10 mouse cellular contexts compared by ENCODE assay signal in genomic region chr6:32583582-32583981, GRCm38 (mm10). TPM values are rescaled to one million over a fixed set of nuclear protein-coding genes. Genes with fewer than 3 reads are reported as not detected.
DNase-seq lines count a peak whose midpoint lies in the region; ATAC-seq lines count a peak whose summit lies in the region.
"Had no signal": no experiment of that assay in that cellular context is flagged by ENCODE, and none has a peak within 500 bp of the region (broad histone marks: within the 10 kb centered on the region; RNA-seq: fewer than 3 reads in every experiment).

No protein-coding gene starts in this region.

- no peak overlapping the region for H3K4me2 ChIP-seq in forebrain, embryonic 11.5 days (ENCODE audit: low read depth, low read length, severe bottlenecking)
- peak overlapping the region; percentile 83 for H3K4me2 ChIP-seq in midbrain, embryonic 13.5 days (replicated peaks)

- H3K9ac ChIP-seq in forebrain, embryonic 11.5 days (ENCODE audit: low read length) = no peak overlapping the region
- H3K9ac ChIP-seq in midbrain, embryonic 13.5 days (replicated peaks) = peak overlapping the region; percentile 52; the same call in 1 of the 2 replicates
- H3K9ac ChIP-seq: embryonic facial prominence, embryonic 12.5 days had no signal

- ATAC-seq in forebrain, embryonic 11.5 days (replicated peaks; ENCODE audit: low FRiP score) = no peak
- ATAC-seq in megakaryocyte, adult 5-6 weeks (ENCODE audit: poor library complexity, severe bottlenecking) = no peak
- no peak for ATAC-seq in midbrain, embryonic 13.5 days
- no peak for ATAC-seq in cerebellum, adult (ENCODE audit: insufficient number of reproducible peaks, low FRiP score, low TSS enrichment)

- H3K36me3 ChIP-seq in forebrain, embryonic 11.5 days (ENCODE audit: control insufficient read depth, insufficient read depth, low read length) = no peaks in the 10 kb centered on the region
- H3K36me3 ChIP-seq in forebrain, embryonic 10.5 days (replicated peaks) = no peaks in the 10 kb centered on the region
- H3K36me3 ChIP-seq in megakaryocyte, embryonic 14.5 days (replicated peaks; ENCODE audit: low read length) = peaks cover 47% of the 10 kb centered on the region
- no peaks in the 10 kb centered on the region for H3K36me3 ChIP-seq in midbrain, embryonic 13.5 days
- H3K36me3 ChIP-seq: embryonic facial prominence, embryonic 12.5 days had no signal

- no peak overlapping the region for H3K27ac ChIP-seq in forebrain, embryonic 11.5 days (ENCODE audit: low read depth, low read length)
- H3K27ac ChIP-seq in forebrain, embryonic 10.5 days = no peak overlapping the region
- no peak overlapping the region for H3K27ac ChIP-seq in midbrain, embryonic 13.5 days
- H3K27ac ChIP-seq: embryonic facial prominence, embryonic 12.5 days had no signal

- H3K27me3 ChIP-seq in forebrain, embryonic 11.5 days (ENCODE audit: control insufficient read depth, insufficient read depth, low read length) = peaks cover 16% of the 10 kb centered on the region
- peaks cover 65% of the 10 kb centered on the region for H3K27me3 ChIP-seq in forebrain, embryonic 10.5 days (ENCODE audit: poor library complexity, severe bottlenecking)
- peaks cover 47% of the 10 kb centered on the region for H3K27me3 ChIP-seq in megakaryocyte, embryonic 14.5 days (replicated peaks)
- H3K27me3 ChIP-seq in midbrain, embryonic 13.5 days = peaks cover 11% of the 10 kb centered on the region

- 10% methylated on average over 3 of the region's 3 CpGs for WGBS in forebrain, embryonic 11.5 days
- 8% methylated on average over 3 of the region's 3 CpGs for WGBS in forebrain, embryonic 10.5 days
- WGBS in midbrain, embryonic 13.5 days = 7% methylated on average over 3 of the region's 3 CpGs

- H3K9me3 ChIP-seq in forebrain, embryonic 11.5 days (ENCODE audit: control insufficient read depth, low read length) = no peaks in the 10 kb centered on the region
- no peaks in the 10 kb centered on the region for H3K9me3 ChIP-seq in forebrain, embryonic 10.5 days
- H3K9me3 ChIP-seq in megakaryocyte, embryonic 14.5 days = no peaks in the 10 kb centered on the region
- H3K9me3 ChIP-seq in midbrain, embryonic 13.5 days = no peaks in the 10 kb centered on the region
- H3K9me3 ChIP-seq: embryonic facial prominence, embryonic 12.5 days had no signal

- peaks cover 5% of the 10 kb centered on the region for H3K4me1 ChIP-seq in forebrain, embryonic 11.5 days (replicated peaks; ENCODE audit: control insufficient read depth, insufficient read depth, low read length)
- H3K4me1 ChIP-seq in forebrain, embryonic 10.5 days = peaks cover 53% of the 10 kb centered on the region
- H3K4me1 ChIP-seq in megakaryocyte, embryonic 14.5 days = peaks cover 87% of the 10 kb centered on the region
- H3K4me1 ChIP-seq in midbrain, embryonic 13.5 days (replicated peaks) = peaks cover 61% of the 10 kb centered on the region

- H3K4me3 ChIP-seq in forebrain, embryonic 11.5 days (ENCODE audit: low read depth, low read length) = no peak overlapping the region
- H3K4me3 ChIP-seq in forebrain, embryonic 10.5 days = no peak overlapping the region
- H3K4me3 ChIP-seq in megakaryocyte, embryonic 14.5 days (replicated peaks) = peak overlapping the region; percentile 81
- peak overlapping the region; percentile 65 for H3K4me3 ChIP-seq in midbrain, embryonic 13.5 days (replicated peaks)

- DNase-seq in forebrain, embryonic 11.5 days (ENCODE audit: low spot score) = peak; percentile 53
- DNase-seq in forebrain, embryonic 10.5 days (ENCODE audit: extremely low spot score, low spot score) = no peak
- DNase-seq in adrenal gland, adult 8-10 months = no peak
- no peak for DNase-seq in spleen, adult 12 weeks (ENCODE audit: low spot score)
- DNase-seq: thymus, postnatal 14 days had no signal

RNA-seq across cellular contexts. Expression of gene Plxna4, which starts 4.4 kb away (rescaled TPM):
- 3.5 and 4.3 TPM in 2 replicates for polyA plus RNA-seq in forebrain, embryonic 11.5 days (2014; fragmentation: Nextera tagmentation; extraction: Ambion mirVana)
- 1.0 and 1.2 TPM in 2 replicates for polyA plus RNA-seq in forebrain, embryonic 10.5 days (2016; fragmentation: Nextera tagmentation; extraction: Ambion mirVana)
- polyA plus RNA-seq in megakaryocyte, embryonic 14.5 days (2012; ENCODE audit: insufficient read depth, low replicate concordance) = 2.3 and 3.5 TPM in 2 replicates
- not detected in 2 replicates for total RNA-seq in megakaryocyte, adult 5-6 weeks (2015)
- 0.04 TPM in 1 of 2 replicates, not detected in the other for total RNA-seq in megakaryocyte, adult 5-6 weeks (2017)
- polyA plus RNA-seq in midbrain, embryonic 13.5 days (2015; fragmentation: Nextera tagmentation; extraction: Ambion mirVana) = 8.4 and 9.5 TPM in 2 replicates
- total RNA-seq in adrenal gland, adult 8-10 months (2022) = 10 to 100 TPM in 1 of 4 experiments, 1 to 10 TPM in 3; 5.7 to 11.7 (median 8.1) TPM

Comparison
In these comparisons a context has a peak if more than half of its experiments do, and no peak if none do; other contexts are left out.
1. H3K4me3 ChIP-seq: peak in megakaryocyte, embryonic 14.5 days (single experiment) and midbrain, embryonic 13.5 days (single experiment); none in forebrain, embryonic 11.5 days (single experiment) and forebrain, embryonic 10.5 days (single experiment).